Mouse (Mus musculus) C2C12 (cell line): ENCODE measurements around the gene Ripor2.

Experiments used
- CEBPB ChIP-seq: IDR thresholded peaks from one replicate; pipeline ENCODE4 v1.6.1; 2011; ENCODE audit warnings: low read depth, mild to moderate bottlenecking, control low read depth, moderate library complexity
- CTCF ChIP-seq: IDR thresholded peaks from one replicate; pipeline ENCODE4 v1.5.1; 2011; ENCODE audit not compliant: control insufficient read depth, insufficient read depth, insufficient read length
- FOSL1 ChIP-seq: IDR thresholded peaks from one replicate; pipeline ENCODE4 v1.8.0; 2011; ENCODE audit warnings: mild to moderate bottlenecking, low read length; ENCODE audit not compliant: poor library complexity, insufficient read depth, severe bottlenecking
- MAX ChIP-seq: IDR thresholded peaks from one replicate; pipeline ENCODE4 v1.6.1; 2011; ENCODE audit warnings: mild to moderate bottlenecking, control low read depth
- MYOD1 ChIP-seq: IDR thresholded peaks from one replicate; pipeline ENCODE4 v1.6.1; 2011; ENCODE audit warnings: low read depth; ENCODE audit not compliant: control insufficient read depth, insufficient read length
- MYOG ChIP-seq: IDR thresholded peaks from one replicate; pipeline ENCODE4 v1.6.1; 2011; ENCODE audit not compliant: control insufficient read depth, insufficient read length; ENCODE audit errors: extremely low read depth
- USF1 ChIP-seq: IDR thresholded peaks from one replicate; pipeline ENCODE4 v1.6.1; 2011; ENCODE audit warnings: low read depth, mild to moderate bottlenecking, control low read depth, moderate library complexity

GRCm38 (mm10) chr13:24646324-24646723, 64.3 kb downstream of the Ripor2 start:
- TF ChIP-seq CTCF (no peak), CEBPB (peak; percentile 39), MAX (no peak), MYOD1 (peak; percentile 71), USF1 (no peak), FOSL1 (peak; percentile 20), MYOG (no peak)
